Mouse (Mus musculus) kidney, embryonic 16.5 days (tissue): ENCODE data around the gene Fam76b. TPM values are rescaled to one million over a fixed set of nuclear protein-coding genes. Genes with fewer than 3 reads are reported as not detected.

Experiments used
- ATAC-seq: fragments of 200-750 bp; cut with Nextera tagmentation; 2 replicates; pipeline ENCODE4 v1.8.0; 2017; ENCODE audit warnings: moderate TSS enrichment; ENCODE audit not compliant: low FRiP score, low TSS enrichment
- H3K27ac ChIP-seq: fragments of 300-500 bp; sonication (generic); 2 replicates; pipeline ENCODE4 v1.5.1; 2014; ENCODE audit warnings: low read length
- H3K27me3 ChIP-seq: fragments of 300-500 bp; sonication (generic); 2 replicates; pipeline ENCODE4 v1.6.1; 2014; ENCODE audit warnings: low read length, control low read depth, mixed read lengths; ENCODE audit not compliant: insufficient read depth
- H3K36me3 ChIP-seq: fragments of 300-500 bp; sonication (generic); 2 replicates; pipeline ENCODE4 v1.6.1; 2014; ENCODE audit warnings: low read length, control low read depth, mixed read lengths; ENCODE audit not compliant: insufficient read depth
- H3K4me1 ChIP-seq: fragments of 300-500 bp; sonication (generic); 2 replicates; pipeline ENCODE4 v1.6.1; 2014; ENCODE audit warnings: low read length, control low read depth, mixed read lengths; ENCODE audit not compliant: insufficient read depth
- H3K4me2 ChIP-seq: fragments of 300-500 bp; sonication (generic); replicated peaks from 2 replicates; pipeline ENCODE4 v1.6.1; 2014; ENCODE audit warnings: low read depth, low read length
- H3K4me3 ChIP-seq: fragments of 300-500 bp; sonication (generic); 2 replicates; pipeline ENCODE4 v1.5.1; 2014; ENCODE audit warnings: mild to moderate bottlenecking, low read length
- H3K9ac ChIP-seq: fragments of 300-500 bp; sonication (generic); replicated peaks from 2 replicates; pipeline ENCODE4 v1.6.1; 2014; ENCODE audit warnings: low read length
- H3K9me3 ChIP-seq: fragments of 300-500 bp; sonication (generic); 2 replicates; pipeline ENCODE4 v1.6.1; 2016; ENCODE audit warnings: low read length, control low read depth
- WGBS: fragments of 180-500 bp; shearing (Covaris S2); extraction: QIAGEN DNeasy Blood & Tissue Kit; methylation state at CpG from one replicate; pipeline ENCODE4 v1.1.7; 2014; 5-methylcytosine and 5-hydroxymethylcytosine counted together
- polyA plus RNA-seq: library from polyadenylated mRNA; unstranded; fragments of >200 nt; fragmentation: Nextera tagmentation; extraction: Ambion mirVana; gene quantifications from 2 replicates; pipeline ENCODE4 v1.2.1, GENCODE M21; 2015

The Fam76b gene
- polyA plus RNA-seq, 1 experiment from 2014 or later: 19.0 TPM

GRCm38 (mm10) chr9:13853876-13854275 is 26.4 kb downstream of the Fam76b start:
- Histone ChIP-seq H3K4me3 (no peak overlapping the region), H3K4me1 (peaks cover 19% of the 10 kb centered on the region), H3K4me2 (no peak overlapping the region), H3K27ac (no peak overlapping the region), H3K9me3 (no peaks in the 10 kb centered on the region), H3K36me3 (no peaks in the 10 kb centered on the region), H3K27me3 (no peaks in the 10 kb centered on the region), H3K9ac (no peak overlapping the region)
- 20% methylated on average over 3 of the region's 3 CpGs for WGBS
- no peak for ATAC-seq

GRCm38 (mm10) chr9:13856247-13856646 is 28.7 kb downstream of the Fam76b start:
- Histone ChIP-seq H3K4me3 (no peak overlapping the region), H3K27me3 (no peaks in the 10 kb centered on the region), H3K9me3 (no peaks in the 10 kb centered on the region), H3K27ac (no peak overlapping the region), H3K4me1 (peaks cover 19% of the 10 kb centered on the region), H3K4me2 (no peak overlapping the region), H3K36me3 (no peaks in the 10 kb centered on the region), H3K9ac (no peak overlapping the region)
- ATAC-seq: no peak
- WGBS: 32% methylated on average over 1 of the region's 1 CpGs

GRCm38 (mm10) chr9:13856777-13857176 is 29.3 kb downstream of the Fam76b start:
- H3K4me3 ChIP-seq: no peak overlapping the region
- no peak overlapping the region for H3K4me2 ChIP-seq
- H3K27me3 ChIP-seq: no peaks in the 10 kb centered on the region
- H3K4me1 ChIP-seq: peaks cover 19% of the 10 kb centered on the region
- no peaks in the 10 kb centered on the region for H3K9me3 ChIP-seq
- no peaks in the 10 kb centered on the region for H3K36me3 ChIP-seq
- H3K9ac ChIP-seq: no peak overlapping the region
- ATAC-seq: peak; percentile 55
- H3K27ac ChIP-seq: no peak overlapping the region
- WGBS: 35% methylated on average over 4 of the region's 4 CpGs

- Histone ChIP-seq H3K4me3 (no peak overlapping the region), H3K4me1 (no peaks in the 10 kb centered on the region), H3K36me3 (no peaks in the 10 kb centered on the region), H3K9me3 (no peaks in the 10 kb centered on the region), H3K27me3 (no peaks in the 10 kb centered on the region), H3K4me2 (no peak overlapping the region), H3K9ac (no peak overlapping the region), H3K27ac (no peak overlapping the region)
- no peak for ATAC-seq
- 51% methylated on average over 2 of the region's 2 CpGs for WGBS
These were observed 40.1 kb downstream of the Fam76b start for GRCm38 (mm10) chr9:13867646-13868045.

- Histone ChIP-seq H3K27ac (no peak overlapping the region), H3K4me3 (no peak overlapping the region), H3K27me3 (no peaks in the 10 kb centered on the region), H3K36me3 (no peaks in the 10 kb centered on the region), H3K4me1 (no peaks in the 10 kb centered on the region), H3K9me3 (no peaks in the 10 kb centered on the region), H3K9ac (no peak overlapping the region), H3K4me2 (no peak overlapping the region)
- ATAC-seq: no peak
- 89% methylated on average over 7 of the region's 7 CpGs for WGBS
These were observed 44.1 kb downstream of the Fam76b start for GRCm38 (mm10) chr9:13871631-13872030.

- 47% methylated on average over 2 of the region's 2 CpGs for WGBS
- H3K36me3 ChIP-seq: no peaks in the 10 kb centered on the region
- H3K4me1 ChIP-seq: no peaks in the 10 kb centered on the region
- H3K9me3 ChIP-seq: no peaks in the 10 kb centered on the region
- no peak for ATAC-seq
- H3K9ac ChIP-seq: no peak overlapping the region
- H3K27ac ChIP-seq: no peak overlapping the region
- no peaks in the 10 kb centered on the region for H3K27me3 ChIP-seq
- no peak overlapping the region for H3K4me3 ChIP-seq
- no peak overlapping the region for H3K4me2 ChIP-seq
These were observed 46.8 kb downstream of the Fam76b start for GRCm38 (mm10) chr9:13874359-13874758.

GRCm38 (mm10) chr9:13875340-13875739 is 47.8 kb downstream of the Fam76b start:
- no peak overlapping the region for H3K27ac ChIP-seq
- no peaks in the 10 kb centered on the region for H3K27me3 ChIP-seq
- no peak overlapping the region for H3K4me3 ChIP-seq
- no peak overlapping the region for H3K4me2 ChIP-seq
- H3K4me1 ChIP-seq: no peaks in the 10 kb centered on the region
- no peak overlapping the region for H3K9ac ChIP-seq
- no peak for ATAC-seq
- WGBS: 46% methylated on average over 2 of the region's 2 CpGs
- no peaks in the 10 kb centered on the region for H3K9me3 ChIP-seq
- no peaks in the 10 kb centered on the region for H3K36me3 ChIP-seq

- H3K4me1 ChIP-seq: peaks cover 2% of the 10 kb centered on the region; the same call in 1 of the 2 replicates
- H3K4me2 ChIP-seq: no peak overlapping the region
- WGBS: 58% methylated on average over 1 of the region's 1 CpGs
- no peak for ATAC-seq
- H3K27me3 ChIP-seq: no peaks in the 10 kb centered on the region
- H3K4me3 ChIP-seq: no peak overlapping the region
- no peak overlapping the region for H3K9ac ChIP-seq
- H3K27ac ChIP-seq: no peak overlapping the region
- H3K9me3 ChIP-seq: no peaks in the 10 kb centered on the region
- H3K36me3 ChIP-seq: no peaks in the 10 kb centered on the region
These were observed 53.2 kb downstream of the Fam76b start for GRCm38 (mm10) chr9:13880761-13881160.

- no peak for ATAC-seq
- Histone ChIP-seq H3K36me3 (no peaks in the 10 kb centered on the region), H3K4me1 (peaks cover 2% of the 10 kb centered on the region; the same call in 1 of the 2 replicates), H3K4me3 (no peak overlapping the region), H3K27ac (no peak overlapping the region), H3K4me2 (no peak overlapping the region), H3K27me3 (no peaks in the 10 kb centered on the region), H3K9me3 (no peaks in the 10 kb centered on the region), H3K9ac (no peak overlapping the region)
- 6% methylated on average over 2 of the region's 2 CpGs for WGBS
These were observed 55.0 kb downstream of the Fam76b start for GRCm38 (mm10) chr9:13882478-13882877.

GRCm38 (mm10) chr9:13888981-13889380 is 61.5 kb downstream of the Fam76b start:
- Histone ChIP-seq H3K4me3 (no peak overlapping the region), H3K9me3 (peaks cover 4% of the 10 kb centered on the region), H3K4me2 (no peak overlapping the region), H3K4me1 (no peaks in the 10 kb centered on the region), H3K9ac (no peak overlapping the region), H3K36me3 (no peaks in the 10 kb centered on the region), H3K27me3 (no peaks in the 10 kb centered on the region), H3K27ac (no peak overlapping the region)
- whole genome bisulfite sequencing: 84% methylated on average over 5 of the region's 5 CpGs
- ATAC-seq: no peak
